Comparison of ENCODE assay signal across 26 mouse cellular contexts in the genomic region with DNA sequence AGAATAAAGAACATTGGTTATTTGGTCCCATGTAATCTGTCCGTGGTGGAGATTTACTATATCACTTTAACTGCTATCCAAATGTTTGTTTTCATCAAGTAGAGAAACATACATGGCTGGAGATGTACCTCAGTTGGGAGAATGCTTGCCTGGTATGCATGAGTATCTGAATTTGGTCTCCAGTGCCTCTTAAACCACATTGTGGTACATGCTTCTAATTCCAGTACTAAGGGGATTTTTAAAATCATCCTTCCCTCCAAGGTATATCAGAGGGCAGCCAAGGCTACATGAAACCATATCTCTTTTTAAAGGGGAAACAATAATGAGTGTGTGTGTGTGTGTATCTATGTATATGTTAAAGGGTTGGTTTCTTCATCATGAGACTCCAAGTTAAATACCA.
"Had no signal": no experiment of that assay in that cellular context is flagged by ENCODE, and none has a peak within 500 bp of the region (broad histone marks: within the 10 kb centered on the region; RNA-seq: fewer than 3 reads in every experiment).

No protein-coding gene starts in this region.

- H3K4me2 ChIP-seq: embryonic facial prominence, embryonic 12.5 days; embryonic facial prominence, embryonic 13.5 days; embryonic facial prominence, embryonic 15.5 days; forebrain, embryonic 12.5 days; forebrain, embryonic 13.5 days; forebrain, embryonic 15.5 days had no signal

- H3K9ac ChIP-seq: embryonic facial prominence, embryonic 12.5 days; embryonic facial prominence, embryonic 13.5 days; embryonic facial prominence, embryonic 15.5 days; forebrain, embryonic 12.5 days; forebrain, embryonic 13.5 days; forebrain, embryonic 15.5 days; forebrain, postnatal 0 days had no signal

- H3K4me1 ChIP-seq: embryonic facial prominence, embryonic 10.5 days; embryonic facial prominence, embryonic 12.5 days; embryonic facial prominence, embryonic 15.5 days; forebrain, embryonic 10.5 days; forebrain, embryonic 12.5 days; forebrain, embryonic 13.5 days; forebrain, embryonic 15.5 days had no signal

- H3K36me3 ChIP-seq: embryonic facial prominence, embryonic 15.5 days; forebrain, embryonic 15.5 days had no signal

- ATAC-seq: forebrain, embryonic 13.5 days; forebrain, embryonic 14.5 days; forebrain, embryonic 15.5 days; forebrain, embryonic 16.5 days; forebrain, postnatal 0 days had no signal

- H3K4me3 ChIP-seq: embryonic facial prominence, embryonic 10.5 days; embryonic facial prominence, embryonic 12.5 days; embryonic facial prominence, embryonic 13.5 days; embryonic facial prominence, embryonic 15.5 days; erythroblast, embryonic 14.5 days; forebrain, embryonic 10.5 days; forebrain, embryonic 12.5 days; forebrain, embryonic 13.5 days; forebrain, embryonic 15.5 days; gastrocnemius, adult 2 months; heart, adult 2 months had no signal

- H3K27ac ChIP-seq: embryonic facial prominence, embryonic 10.5 days; embryonic facial prominence, embryonic 12.5 days; embryonic facial prominence, embryonic 13.5 days; embryonic facial prominence, embryonic 15.5 days; forebrain, embryonic 10.5 days; forebrain, embryonic 12.5 days; forebrain, embryonic 13.5 days; forebrain, embryonic 15.5 days; gastrocnemius, adult 2 months; heart, adult 2 months had no signal

- H3K9me3 ChIP-seq: embryonic facial prominence, embryonic 10.5 days; embryonic facial prominence, embryonic 12.5 days; embryonic facial prominence, embryonic 13.5 days; embryonic facial prominence, embryonic 15.5 days; forebrain, embryonic 12.5 days; forebrain, embryonic 13.5 days; forebrain, embryonic 15.5 days had no signal

- H3K27me3 ChIP-seq: embryonic facial prominence, embryonic 12.5 days; embryonic facial prominence, embryonic 13.5 days; embryonic facial prominence, embryonic 15.5 days; forebrain, embryonic 12.5 days; forebrain, embryonic 13.5 days; forebrain, embryonic 15.5 days had no signal

- DNase-seq: cerebellum, adult 9-10 months; cerebellum, adult 9-11 months; cerebellum, postnatal 10 days; cerebellum, postnatal 14 days; cerebellum, postnatal 25 days; cerebellum, postnatal 36 days; embryo, embryonic 11 days; forebrain, postnatal 0 days; gastrocnemius, adult 2 months; gastrocnemius, postnatal 10 days; gastrocnemius, postnatal 25 days; gastrocnemius, postnatal 36 days; heart, adult 11 months; heart, adult 18-20 months; heart, adult 2 months had no signal
